Mouse (Mus musculus): ENCODE data around the gene Vmn1r11. TPM values are rescaled to one million over a fixed set of nuclear protein-coding genes. Genes with fewer than 3 reads are reported as not detected.

The Vmn1r11 gene
- polyA plus RNA-seq (2012; ENCODE audit: insufficient read depth, insufficient read length, missing spikeins): not detected in 2 replicates

DNA sequence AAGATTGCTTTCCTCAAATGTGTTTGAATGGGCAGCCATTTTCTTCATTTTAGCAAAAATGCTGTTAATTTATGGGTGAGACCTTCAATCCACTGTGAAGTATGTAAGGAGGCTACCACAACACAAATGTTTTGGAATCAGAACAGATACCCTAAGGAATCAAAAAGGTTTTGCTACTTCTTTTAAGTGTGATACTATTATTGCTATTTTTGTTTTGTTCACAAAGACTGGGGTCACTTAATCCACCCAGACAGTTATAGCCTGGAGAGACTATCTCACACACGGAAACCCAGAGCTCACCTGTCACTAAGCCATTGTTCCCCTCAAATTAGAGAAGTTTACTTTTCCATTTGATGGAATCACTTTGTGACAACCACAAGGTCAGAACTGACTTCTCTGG lies at the start of gene Vmn1r11:
Vmn1r11 (plus strand) TSS at position 301 of the 400 bp plus-strand sequence.
- TF ChIP-seq CTCF (IDR thresholded peaks at IDR 0.05; ENCODE audit: low read depth, low read length) (no peak), POLR2A (IDR thresholded peaks at IDR 0.05; ENCODE audit: borderline replicate concordance, low read depth, low read length) (no peak)
- Histone ChIP-seq H3K27ac (ENCODE audit: insufficient read depth, low read depth, low read length) (no peak within 1 kb of the TSS), H3K4me1 (ENCODE audit: control insufficient read depth, insufficient read depth, low read length) (no peaks in the 10 kb centered on the region), H3K4me3 (ENCODE audit: insufficient read depth, low read length) (no peak within 1 kb of the TSS)

DNA sequence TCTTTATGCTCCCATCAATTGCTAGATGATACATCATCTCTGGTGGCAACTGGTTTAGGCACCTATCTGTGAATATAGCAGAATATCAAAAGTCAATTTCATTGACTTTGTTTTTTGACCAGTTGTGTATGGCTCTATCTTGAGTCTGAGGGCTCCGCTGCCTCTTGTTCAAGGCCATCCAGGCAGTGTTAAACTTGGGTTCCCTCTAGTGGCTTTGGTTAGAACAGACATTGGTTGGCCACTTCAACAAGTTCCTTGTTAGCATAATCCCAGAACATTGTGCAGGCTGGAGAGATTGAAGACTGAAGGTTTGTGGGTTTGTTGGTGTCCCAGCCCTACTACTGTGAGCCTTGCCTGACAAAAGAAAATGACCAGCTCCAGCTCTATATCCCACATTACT lies 26.9 kb upstream of the Vmn1r11 start:
- H3K4me3 ChIP-seq (ENCODE audit: insufficient read depth, low read length): no peak overlapping the region

GRCm38 (mm10) chr6:57109154-57109553 lies 24.1 kb upstream of the Vmn1r11 start, which contains the start of gene Vmn1r10:
Gene Vmn1r10, plus strand, starts transcription at chr6:57109454.
- no peaks in the 10 kb centered on the region for H3K4me1 ChIP-seq (ENCODE audit: control insufficient read depth, insufficient read depth, low read length)
- H3K27ac ChIP-seq (ENCODE audit: insufficient read depth, low read depth, low read length): no peak within 1 kb of the TSS
- no peak within 1 kb of the TSS for H3K4me3 ChIP-seq (ENCODE audit: insufficient read depth, low read length)
- TF ChIP-seq POLR2A (IDR thresholded peaks at IDR 0.05; ENCODE audit: borderline replicate concordance, low read depth, low read length): no peak
- TF ChIP-seq CTCF (IDR thresholded peaks at IDR 0.05; ENCODE audit: low read depth, low read length): no peak

More for the DNA sequence above, 26.9 kb upstream of the Vmn1r11 start:
- Histone ChIP-seq H3K4me1 (ENCODE audit: control insufficient read depth, insufficient read depth, low read length) (no peaks in the 10 kb centered on the region), H3K27ac (ENCODE audit: insufficient read depth, low read depth, low read length) (no peak overlapping the region)
- no peak for TF ChIP-seq POLR2A (IDR thresholded peaks at IDR 0.05; ENCODE audit: borderline replicate concordance, low read depth, low read length)
- no peak for TF ChIP-seq CTCF (IDR thresholded peaks at IDR 0.05; ENCODE audit: low read depth, low read length)

DNA sequence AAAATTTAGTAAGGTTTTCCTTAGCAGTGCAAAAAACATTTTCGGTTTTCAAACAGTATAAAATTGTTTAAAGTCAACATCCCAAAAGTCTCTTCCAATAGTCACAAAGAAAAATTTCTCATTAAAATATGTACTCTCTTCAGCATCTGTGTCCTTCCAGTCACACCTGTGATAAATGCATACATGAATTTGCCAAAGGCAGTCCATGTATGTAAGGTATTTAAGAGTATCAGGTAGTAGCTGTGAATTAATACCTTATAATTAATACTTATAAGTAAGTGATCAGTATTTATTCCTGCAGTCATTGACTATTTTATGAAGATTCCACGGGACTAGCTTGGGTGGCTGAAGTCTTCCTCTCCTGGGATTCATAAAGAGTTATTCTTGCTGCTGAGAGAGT lies 23.4 kb downstream of the Vmn1r11 start, which contains the start of gene Vmn1r12:
Vmn1r12 (plus strand) TSS at position 301 of the 400 bp plus-strand sequence.
- Histone ChIP-seq H3K4me1 (ENCODE audit: control insufficient read depth, insufficient read depth, low read length) (no peaks in the 10 kb centered on the region), H3K4me3 (ENCODE audit: insufficient read depth, low read length) (no peak within 1 kb of the TSS), H3K27ac (ENCODE audit: insufficient read depth, low read depth, low read length) (no peak within 1 kb of the TSS)
- TF ChIP-seq POLR2A (IDR thresholded peaks at IDR 0.05; ENCODE audit: borderline replicate concordance, low read depth, low read length): no peak
- TF ChIP-seq CTCF (IDR thresholded peaks at IDR 0.05; ENCODE audit: low read depth, low read length): no peak

Other genes starting within 250 kb of the Vmn1r11 start
- 29.9 and 30.8 TPM in 2 replicates for gene Nt5c3, start 209.5 kb upstream of the Vmn1r11 start, polyA plus RNA-seq (2012; ENCODE audit: insufficient read depth, insufficient read length, missing spikeins)
- gene Vmn1r4, start 209.4 kb upstream of the Vmn1r11 start, polyA plus RNA-seq (2012; ENCODE audit: insufficient read depth, insufficient read length, missing spikeins): not detected in 2 replicates
- not detected in 2 replicates for gene Vmn1r5, start 163.2 kb upstream of the Vmn1r11 start, polyA plus RNA-seq (2012; ENCODE audit: insufficient read depth, insufficient read length, missing spikeins)
- gene Vmn1r6, start 136.2 kb upstream of the Vmn1r11 start, polyA plus RNA-seq (2012; ENCODE audit: insufficient read depth, insufficient read length, missing spikeins): 0.48 TPM in 1 of 2 replicates, not detected in the other
- gene Vmn1r7, start 108.1 kb upstream of the Vmn1r11 start, polyA plus RNA-seq (2012; ENCODE audit: insufficient read depth, insufficient read length, missing spikeins): not detected in 2 replicates
- gene Vmn1r8, start 101.2 kb upstream of the Vmn1r11 start, polyA plus RNA-seq (2012; ENCODE audit: insufficient read depth, insufficient read length, missing spikeins): not detected in 2 replicates
- gene Vmn1r9, start 66.7 kb upstream of the Vmn1r11 start, polyA plus RNA-seq (2012; ENCODE audit: insufficient read depth, insufficient read length, missing spikeins): not detected in 2 replicates
- gene Vmn1r10, start 24.0 kb upstream of the Vmn1r11 start, polyA plus RNA-seq (2012; ENCODE audit: insufficient read depth, insufficient read length, missing spikeins): not detected in 2 replicates
- 0.89 TPM in 1 of 2 replicates, not detected in the other for gene Vmn1r12, start 23.5 kb downstream of the Vmn1r11 start, polyA plus RNA-seq (2012; ENCODE audit: insufficient read depth, insufficient read length, missing spikeins)
- gene Vmn1r13, start 69.8 kb downstream of the Vmn1r11 start, polyA plus RNA-seq (2012; ENCODE audit: insufficient read depth, insufficient read length, missing spikeins): not detected in 2 replicates
- gene Vmn1r14, start 98.2 kb downstream of the Vmn1r11 start, polyA plus RNA-seq (2012; ENCODE audit: insufficient read depth, insufficient read length, missing spikeins): not detected in 2 replicates
- gene Vmn1r15, start 124.5 kb downstream of the Vmn1r11 start, polyA plus RNA-seq (2012; ENCODE audit: insufficient read depth, insufficient read length, missing spikeins): not detected in 2 replicates
- not detected in 2 replicates for gene Vmn1r16, start 196.0 kb downstream of the Vmn1r11 start, polyA plus RNA-seq (2012; ENCODE audit: insufficient read depth, insufficient read length, missing spikeins)
- gene Vmn1r17, start 230.3 kb downstream of the Vmn1r11 start, polyA plus RNA-seq (2012; ENCODE audit: insufficient read depth, insufficient read length, missing spikeins): not detected in 2 replicates